Mouse (Mus musculus): ENCODE measurements around the gene Camp. TPM values are rescaled to one million over a fixed set of nuclear protein-coding genes. Genes with fewer than 3 reads are reported as not detected.

Camp gene
- polyA plus RNA-seq, 1 experiment from 2014 or later = 1.0 TPM

GRCm38 (mm10) chr9:109876756-109877155 is 27.3 kb upstream of the Camp start:
- H3K4me2 ChIP-seq = peak overlapping the region; percentile 60
- WGBS = 1% methylated on average over 3 of the region's 3 CpGs
- no peaks in the 10 kb centered on the region for H3K9me3 ChIP-seq
- ATAC-seq (ENCODE audit: borderline replicate concordance, extremely low read depth, low FRiP score, low TSS enrichment) = no peak
- no peaks in the 10 kb centered on the region for H3K27me3 ChIP-seq
- H3K4me3 ChIP-seq = peak overlapping the region; percentile 63
- H3K36me3 ChIP-seq = peaks cover 41% of the 10 kb centered on the region
- H3K4me1 ChIP-seq = peaks cover 10% of the 10 kb centered on the region
- peak overlapping the region; percentile 4; the same call in 1 of the 2 replicates for H3K27ac ChIP-seq
- H3K9ac ChIP-seq = peak overlapping the region; percentile 79

DNA sequence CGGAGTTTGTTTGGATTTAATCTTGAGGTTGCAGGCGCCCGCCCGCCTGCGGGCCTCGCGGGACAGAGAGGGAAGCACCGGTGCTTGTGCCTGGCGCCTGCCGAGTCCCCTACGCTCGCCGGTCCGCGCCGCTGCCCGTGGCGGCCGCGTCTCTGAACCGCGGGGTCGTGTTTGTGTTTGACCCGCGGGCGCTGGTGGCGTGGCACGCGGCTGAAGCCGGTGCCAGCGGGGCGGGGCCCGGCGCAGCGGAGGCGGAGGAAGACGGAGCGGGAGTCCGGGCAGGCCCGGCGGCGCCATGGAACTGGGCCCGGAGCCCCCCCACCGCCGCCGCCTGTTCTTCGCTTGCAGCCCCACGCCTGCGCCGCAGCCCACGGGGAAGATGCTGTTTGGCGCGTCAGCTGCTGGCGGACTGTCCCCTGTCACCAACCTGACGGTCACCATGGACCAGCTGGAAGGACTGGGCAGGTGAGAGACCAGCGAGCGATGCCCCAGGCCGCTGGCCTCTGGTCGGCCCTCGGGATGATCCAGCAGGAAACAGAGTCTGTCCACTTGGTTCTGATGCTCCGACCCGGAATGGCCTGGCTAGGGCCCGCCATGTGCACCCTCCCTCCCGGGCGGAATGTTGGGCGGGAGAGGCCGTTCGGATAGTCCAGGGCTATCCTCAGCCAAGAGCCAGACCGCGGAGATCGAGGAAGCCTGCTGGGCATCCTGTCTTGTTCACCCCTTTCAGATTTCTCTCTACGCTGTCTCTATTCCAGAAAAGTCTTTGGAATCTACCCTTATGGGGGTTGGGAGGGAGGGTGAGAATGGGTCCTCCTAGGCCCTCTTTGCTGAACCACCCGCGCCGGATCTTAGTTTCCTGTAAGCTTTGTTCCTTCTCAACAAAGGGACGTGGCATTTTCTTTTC is 26.5 kb upstream of the Camp start:
- Histone ChIP-seq H3K4me3 (peak overlapping the region; percentile 63), H3K4me2 (peak overlapping the region; percentile 60), H3K36me3 (peaks cover 33% of the 10 kb centered on the region), H3K9me3 (no peaks in the 10 kb centered on the region), H3K9ac (peak overlapping the region; percentile 79), H3K27ac (peak overlapping the region; percentile 96), H3K27me3 (no peaks in the 10 kb centered on the region), H3K4me1 (peaks cover 10% of the 10 kb centered on the region)
- WGBS = under 1% methylated on average over 76 of the region's 76 CpGs
- ATAC-seq (ENCODE audit: borderline replicate concordance, extremely low read depth, low FRiP score, low TSS enrichment) = peak; percentile 85

GRCm38 (mm10) chr9:109874797-109875691 is 25.6 kb upstream of the Camp start, which contains the start of gene Cdc25a:
TSS of gene Cdc25a (plus strand) at chr9:109875579.
- Histone ChIP-seq H3K4me3 (peak within 1 kb of the TSS; percentile 63), H3K9me3 (no peaks in the 10 kb centered on the region), H3K36me3 (peaks cover 24% of the 10 kb centered on the region), H3K27ac (peak within 1 kb of the TSS; percentile 96), H3K27me3 (no peaks in the 10 kb centered on the region), H3K4me1 (peaks cover 10% of the 10 kb centered on the region), H3K4me2 (peak within 1 kb of the TSS; percentile 60), H3K9ac (peak within 1 kb of the TSS; percentile 79)
- ATAC-seq (ENCODE audit: borderline replicate concordance, extremely low read depth, low FRiP score, low TSS enrichment) = peak; percentile 91
- 6% methylated on average over 33 of the region's 33 CpGs for WGBS

GRCm38 (mm10) chr9:109870983-109871572 is 21.7 kb upstream of the Camp start:
- WGBS = 35% methylated on average over 6 of the region's 6 CpGs
- H3K9me3 ChIP-seq = no peaks in the 10 kb centered on the region
- no peaks in the 10 kb centered on the region for H3K36me3 ChIP-seq
- H3K4me3 ChIP-seq = no peak overlapping the region
- no peak overlapping the region for H3K27ac ChIP-seq
- no peaks in the 10 kb centered on the region for H3K27me3 ChIP-seq
- no peaks in the 10 kb centered on the region for H3K4me1 ChIP-seq
- no peak overlapping the region for H3K4me2 ChIP-seq
- no peak overlapping the region for H3K9ac ChIP-seq
- ATAC-seq (ENCODE audit: borderline replicate concordance, extremely low read depth, low FRiP score, low TSS enrichment) = no peak

GRCm38 (mm10) chr9:109866218-109866617 is 16.8 kb upstream of the Camp start:
- no peak for ATAC-seq (ENCODE audit: borderline replicate concordance, extremely low read depth, low FRiP score, low TSS enrichment)
- Histone ChIP-seq H3K4me2 (no peak overlapping the region), H3K4me3 (no peak overlapping the region), H3K36me3 (no peaks in the 10 kb centered on the region), H3K9me3 (no peaks in the 10 kb centered on the region), H3K9ac (no peak overlapping the region), H3K27ac (no peak overlapping the region), H3K27me3 (no peaks in the 10 kb centered on the region), H3K4me1 (0 out of 2 replicates have a peak, but pooled peaks cover 6% of the 10 kb centered on the region)
- WGBS = 42% methylated on average over 2 of the region's 2 CpGs

DNA sequence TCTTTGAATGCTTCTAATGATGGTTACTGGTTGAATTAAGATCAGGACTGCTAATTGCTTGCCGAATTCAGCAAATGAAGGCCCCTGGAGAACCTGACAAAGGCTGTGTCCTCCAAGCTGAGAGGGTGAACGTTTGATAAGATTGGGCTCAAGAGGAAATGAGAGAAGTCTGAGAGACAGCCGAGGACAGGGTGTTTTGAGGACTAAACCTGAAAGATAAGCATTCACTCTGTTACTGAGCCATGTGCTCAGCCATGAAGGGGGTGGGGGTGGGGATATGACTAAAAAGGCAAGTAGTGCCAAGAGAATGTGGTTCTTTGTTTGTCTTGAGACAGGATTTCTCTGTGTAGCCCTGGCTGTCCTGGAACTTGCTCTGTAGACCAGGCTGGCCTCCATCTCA is 13.7 kb upstream of the Camp start:
- no peak overlapping the region for H3K4me2 ChIP-seq
- no peak overlapping the region for H3K9ac ChIP-seq
- no peak for ATAC-seq (ENCODE audit: borderline replicate concordance, extremely low read depth, low FRiP score, low TSS enrichment)
- no peaks in the 10 kb centered on the region for H3K27me3 ChIP-seq
- no peaks in the 10 kb centered on the region for H3K9me3 ChIP-seq
- H3K4me1 ChIP-seq = 0 out of 2 replicates have a peak, but pooled peaks cover 6% of the 10 kb centered on the region
- no peak overlapping the region for H3K27ac ChIP-seq
- no peak overlapping the region for H3K4me3 ChIP-seq
- H3K36me3 ChIP-seq = no peaks in the 10 kb centered on the region
- 28% methylated on average over 3 of the region's 3 CpGs for WGBS

DNA sequence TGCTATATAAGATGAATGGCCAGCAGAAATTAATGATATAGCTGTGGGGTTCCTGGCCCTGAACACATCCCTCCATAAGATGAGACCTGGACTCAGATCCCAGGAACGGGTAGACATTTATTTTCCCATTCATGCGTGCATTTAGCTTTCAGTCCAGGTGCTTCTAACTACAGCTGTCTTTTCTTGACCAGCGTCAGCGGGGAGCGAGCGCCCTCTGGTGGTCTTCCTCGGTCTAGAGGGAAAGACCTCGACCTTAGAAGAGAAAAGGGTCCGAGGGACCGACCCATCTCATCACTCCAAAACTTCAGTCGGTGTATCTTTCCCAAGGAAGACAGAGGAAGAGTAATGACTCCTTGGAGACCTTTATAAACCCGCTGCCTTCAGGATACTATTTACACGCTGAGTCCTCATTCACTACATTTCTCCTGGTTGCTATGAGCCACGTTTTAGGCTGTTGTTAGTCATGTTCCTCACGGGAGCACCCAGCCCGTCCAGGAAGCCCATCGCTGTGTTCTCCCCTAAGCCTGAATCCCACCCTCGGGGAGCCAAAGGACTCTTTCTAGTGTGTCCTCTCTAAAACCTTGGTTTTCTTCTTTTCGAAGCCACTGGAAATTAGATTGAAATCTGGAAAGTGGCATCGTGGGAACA is 13.1 kb upstream of the Camp start:
- ATAC-seq (ENCODE audit: borderline replicate concordance, extremely low read depth, low FRiP score, low TSS enrichment) = no peak; the same call in 1 of the 2 replicates
- WGBS = 13% methylated on average over 20 of the region's 20 CpGs
- no peaks in the 10 kb centered on the region for H3K27me3 ChIP-seq
- H3K4me2 ChIP-seq = peak overlapping the region; percentile 34
- no peak overlapping the region for H3K27ac ChIP-seq
- no peak overlapping the region for H3K9ac ChIP-seq
- H3K4me1 ChIP-seq = 0 out of 2 replicates have a peak, but pooled peaks cover 6% of the 10 kb centered on the region
- H3K36me3 ChIP-seq = no peaks in the 10 kb centered on the region
- H3K9me3 ChIP-seq = no peaks in the 10 kb centered on the region
- H3K4me3 ChIP-seq = no peak overlapping the region

GRCm38 (mm10) chr9:109855947-109856346 is 6.5 kb upstream of the Camp start:
- Histone ChIP-seq H3K9me3 (no peaks in the 10 kb centered on the region), H3K27ac (no peak overlapping the region), H3K4me3 (no peak overlapping the region), H3K27me3 (no peaks in the 10 kb centered on the region), H3K4me1 (no peaks in the 10 kb centered on the region), H3K9ac (no peak overlapping the region), H3K36me3 (no peaks in the 10 kb centered on the region), H3K4me2 (no peak overlapping the region)
- no peak for ATAC-seq (ENCODE audit: borderline replicate concordance, extremely low read depth, low FRiP score, low TSS enrichment)
- WGBS = 72% methylated on average over 6 of the region's 6 CpGs

DNA sequence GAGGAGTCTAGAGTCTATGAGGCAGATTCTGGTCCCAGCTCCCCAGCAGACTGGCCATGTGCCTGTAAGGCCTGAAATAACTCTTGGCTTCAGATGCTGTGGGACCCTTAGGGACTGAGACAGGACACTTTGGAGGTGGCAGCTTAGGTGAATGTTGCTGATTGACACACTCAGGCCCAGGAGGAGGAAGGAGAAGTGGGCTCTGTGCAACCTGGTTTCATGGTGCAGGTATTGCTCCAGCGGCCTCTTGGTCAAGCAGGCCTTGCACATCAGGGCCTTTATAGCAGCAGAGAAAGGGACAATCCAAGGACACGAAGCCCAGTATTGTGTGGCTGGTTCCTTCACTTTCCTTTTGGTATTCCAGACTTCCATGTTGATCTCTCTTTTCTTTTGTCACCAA is 4.9 kb upstream of the Camp start:
- H3K36me3 ChIP-seq = no peaks in the 10 kb centered on the region
- 71% methylated on average over 2 of the region's 2 CpGs for WGBS
- no peak overlapping the region for H3K9ac ChIP-seq

GRCm38 (mm10) chr9:109850099-109850498 is 682 bp upstream of the Camp start:
- Histone ChIP-seq H3K9me3 (no peaks in the 10 kb centered on the region), H3K4me1 (0 out of 2 replicates have a peak, but pooled peaks cover 9% of the 10 kb centered on the region), H3K27ac (no peak overlapping the region), H3K4me2 (no peak overlapping the region), H3K9ac (no peak overlapping the region), H3K4me3 (no peak overlapping the region), H3K27me3 (no peaks in the 10 kb centered on the region), H3K36me3 (no peaks in the 10 kb centered on the region)
- WGBS = 83% methylated on average over 5 of the region's 5 CpGs
- ATAC-seq (ENCODE audit: borderline replicate concordance, extremely low read depth, low FRiP score, low TSS enrichment) = no peak

More for the DNA sequence above, 4.9 kb upstream of the Camp start:
- H3K4me1 ChIP-seq = 0 out of 2 replicates have a peak, but pooled peaks cover 5% of the 10 kb centered on the region
- H3K27me3 ChIP-seq = no peaks in the 10 kb centered on the region
- H3K27ac ChIP-seq = no peak overlapping the region
- H3K9me3 ChIP-seq = no peaks in the 10 kb centered on the region
- no peak overlapping the region for H3K4me3 ChIP-seq
- H3K4me2 ChIP-seq = no peak overlapping the region
- no peak for ATAC-seq (ENCODE audit: borderline replicate concordance, extremely low read depth, low FRiP score, low TSS enrichment)

GRCm38 (mm10) chr9:109833088-109833412 is 16.4 kb downstream of the Camp start:
- 7% methylated on average over 6 of the region's 6 CpGs for WGBS
- H3K9me3 ChIP-seq = no peaks in the 10 kb centered on the region
- peak overlapping the region; percentile 70 for H3K4me3 ChIP-seq
- peak overlapping the region; percentile 79; the same call in 1 of the 2 replicates for H3K27ac ChIP-seq
- H3K4me2 ChIP-seq = peak overlapping the region; percentile 76
- no peaks in the 10 kb centered on the region for H3K27me3 ChIP-seq
- peak; percentile 28 for ATAC-seq (ENCODE audit: borderline replicate concordance, extremely low read depth, low FRiP score, low TSS enrichment)
- peak overlapping the region; percentile 60 for H3K9ac ChIP-seq
- H3K36me3 ChIP-seq = no peaks in the 10 kb centered on the region; the same call in 1 of the 2 replicates
- H3K4me1 ChIP-seq = peaks cover 4% of the 10 kb centered on the region; the same call in 1 of the 2 replicates

All from lung, embryonic 15.5 days (tissue).